Mouse (Mus musculus) small intestine, adult 2 months (tissue): ENCODE data around the gene Tuba8.

Source experiments
- CTCF ChIP-seq: fragments of 200-500 bp; IDR thresholded peaks from 2 replicates; pipeline ENCODE4 v1.5.1; 2012; ENCODE audit warnings: low read depth, mild to moderate bottlenecking, control low read depth, inconsistent platforms, low read length, moderate library complexity, mixed read lengths; ENCODE audit not compliant: insufficient replicate concordance, insufficient read length; ENCODE audit errors: extremely low read depth
- POLR2A ChIP-seq: fragments of 200-500 bp; IDR thresholded peaks from 2 replicates; pipeline ENCODE4 v1.6.1; 2012; ENCODE audit warnings: low read depth, mild to moderate bottlenecking, control low read depth, inconsistent platforms, low read length, moderate library complexity

- TF ChIP-seq POLR2A (no peak), CTCF (no peak)
Measured at GRCm38 (mm10) chr6:121218002-121218401, 7.5 kb downstream of the Tuba8 start.
